Mouse (Mus musculus) testis, postnatal 10 days (tissue): Measurements from ENCODE around the gene Cherp.

ENCODE experiments used
- DNase-seq: peaks from one replicate; pipeline ENCODE4 v3.0.0; 2021; ENCODE audit warnings: low spot score

Cherp gene

DNA sequence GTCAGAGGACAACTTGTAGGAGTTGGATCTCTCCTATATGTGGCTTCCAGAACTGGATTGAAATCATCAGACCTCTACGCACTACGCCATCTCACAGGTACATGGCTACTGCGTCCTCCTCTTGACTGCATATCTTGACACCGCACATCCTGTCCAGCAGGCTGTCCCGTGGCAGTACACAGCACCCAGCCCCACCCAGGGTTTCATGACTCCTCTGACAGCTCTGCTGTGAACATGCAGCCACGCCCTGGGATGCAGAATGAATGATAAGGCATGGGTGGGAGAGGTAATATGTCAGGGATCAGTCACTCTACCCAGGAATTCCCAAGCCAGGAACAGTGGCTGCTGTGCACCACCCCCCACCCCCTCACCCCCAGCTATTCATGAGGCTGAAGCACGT lies 61.2 kb downstream of the Cherp start:
- DNase-seq, result no peak
